Mouse (Mus musculus): Measurements from ENCODE around the gene Gm44973.

Gm44973 gene

GRCm38 (mm10) chr7:5074984-5075383, 59.7 kb downstream of the Gm44973 start:
- in situ Hi-C loops (cut with MboI, MseI), result loop anchor here (10.0 to 25.0 kb wide), 5 partner anchors 930 to 1413 kb away; partner anchors contain the start of genes Zfp444 (in 2 of the 2), Zfp787 (in 2 of the 2), Leng1 (in 1 of the 2) and Leng8 (in 1 of the 2)

DNA sequence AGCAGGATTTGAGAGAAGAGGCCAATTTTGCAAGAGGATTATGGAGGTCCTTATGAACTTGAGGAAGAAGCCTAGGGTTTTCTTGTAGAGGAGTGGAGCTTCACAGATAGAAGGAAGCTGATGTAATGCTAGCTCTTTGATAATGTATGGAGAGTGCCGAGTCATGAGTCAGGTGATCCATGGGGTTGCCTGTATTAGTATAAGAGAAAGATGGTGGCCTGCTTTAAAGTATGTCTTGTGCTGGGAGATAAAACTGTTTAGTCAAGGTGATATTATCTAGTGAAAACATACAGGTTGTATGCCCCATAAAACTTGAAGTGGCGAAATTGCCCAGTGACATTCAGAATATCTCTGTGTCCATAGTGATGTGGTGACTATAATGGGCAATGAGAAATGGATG, 61.6 kb downstream of the Gm44973 start:
- in situ Hi-C loops (cut with MboI, MseI), result loop anchor here (10.0 to 25.0 kb wide), 4 partner anchors 932 to 1310 kb away; partner anchors contain the start of genes Leng8 (in 1 of the 2), Smim17 (in 1 of the 2), Zfp28 (in 1 of the 2) and Zfp444 (in 1 of the 2)

GRCm38 (mm10) chr7:5079365-5080009, 64.2 kb downstream of the Gm44973 start:
- in situ Hi-C loops (cut with MboI, MseI), result loop anchor here (5.0 to 25.0 kb wide), 5 partner anchors 935 to 1387 kb away; partner anchors contain the start of genes Leng8 (in 1 of the 2), Mboat7 (in 1 of the 2), Smim17 (in 1 of the 2) and Tsen34 (in 1 of the 2)

- in situ Hi-C loops (cut with MboI, MseI), result loop anchor here in 1 of 2 experiments (5.0 to 25.0 kb wide), 4 partner anchors 943 to 1388 kb away; partner anchors contain the start of genes Leng8, Mboat7, Smim17 and Tsen34
These were observed 64.9 kb downstream of the Gm44973 start, which contains the start of gene Epn1 for GRCm38 (mm10) chr7:5080010-5080751. Gene Epn1 (plus strand): TSS chr7:5080235.

DNA sequence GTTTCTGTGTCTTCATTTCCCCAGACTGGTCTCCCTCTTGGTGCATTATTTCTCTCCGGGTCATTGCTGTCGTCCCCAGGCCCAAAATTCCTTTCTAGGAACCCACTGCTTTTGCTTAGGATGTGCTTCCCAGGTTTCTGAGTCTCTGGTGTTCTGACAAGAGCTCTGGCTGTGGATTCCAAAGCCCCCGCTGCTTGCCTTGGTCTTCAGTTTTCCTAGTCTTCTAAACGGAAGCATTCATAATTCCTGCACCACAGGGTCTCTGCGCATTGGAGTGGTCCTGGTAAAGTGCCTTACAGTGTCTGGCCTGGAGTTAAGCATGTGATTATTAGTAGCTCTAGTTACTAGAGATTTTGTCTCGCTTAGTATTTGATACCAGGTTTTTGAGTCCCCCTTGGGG, 65.5 kb downstream of the Gm44973 start:
- in situ Hi-C loops (cut with MboI, MseI), result loop anchor here in 1 of 2 experiments (5.0 to 25.0 kb wide), 4 partner anchors 944 to 1389 kb away; partner anchors contain the start of genes Leng8, Mboat7, Smim17 and Tsen34

- in situ Hi-C loops (cut with MboI, MseI), result loop anchor here in 1 of 2 experiments (5.0 to 25.0 kb wide), 4 partner anchors 944 to 1389 kb away; partner anchors contain the start of genes Leng8, Mboat7, Smim17 and Tsen34
These were observed 65.9 kb downstream of the Gm44973 start for GRCm38 (mm10) chr7:5081241-5081640.

GRCm38 (mm10) chr7:5081939-5082338, 66.6 kb downstream of the Gm44973 start:
- in situ Hi-C loops (cut with MboI, MseI), result loop anchor here in 1 of 2 experiments (5.0 to 25.0 kb wide), 4 partner anchors 945 to 1390 kb away; partner anchors contain the start of genes Leng8, Mboat7, Smim17 and Tsen34

Measured in T-helper 17 cell (primary cell).